Mouse (Mus musculus) splenic B cell, adult 2 months (primary cell): ENCODE measurements around the gene Ube2a.
A peak's percentile ranks its signal among the peaks of the same experiment; 100 is the strongest.
"Not testable (repeated sequence)": the region's sequence is repeated elsewhere in the genome, so short reads cannot be mapped to it uniquely, and the experiment has no call there.

Source experiments
- DNase-seq: peaks from one replicate; pipeline ENCODE4 v3.0.0-alpha.2; 2011; ENCODE audit warnings: low read depth, low spot score
- H3K27me3 ChIP-seq: 2 replicates; pipeline ENCODE4 v1.6.1; 2012; ENCODE audit warnings: mild to moderate bottlenecking, low read length, moderate library complexity, mixed read lengths; ENCODE audit not compliant: control insufficient read depth, poor library complexity, insufficient read depth, severe bottlenecking
- H3K36me3 ChIP-seq: 2 replicates; pipeline ENCODE4 v1.6.1; 2012; ENCODE audit warnings: mild to moderate bottlenecking, low read length, moderate library complexity, mixed read lengths; ENCODE audit not compliant: control insufficient read depth, poor library complexity, insufficient read depth, severe bottlenecking

The Ube2a gene

DNA sequence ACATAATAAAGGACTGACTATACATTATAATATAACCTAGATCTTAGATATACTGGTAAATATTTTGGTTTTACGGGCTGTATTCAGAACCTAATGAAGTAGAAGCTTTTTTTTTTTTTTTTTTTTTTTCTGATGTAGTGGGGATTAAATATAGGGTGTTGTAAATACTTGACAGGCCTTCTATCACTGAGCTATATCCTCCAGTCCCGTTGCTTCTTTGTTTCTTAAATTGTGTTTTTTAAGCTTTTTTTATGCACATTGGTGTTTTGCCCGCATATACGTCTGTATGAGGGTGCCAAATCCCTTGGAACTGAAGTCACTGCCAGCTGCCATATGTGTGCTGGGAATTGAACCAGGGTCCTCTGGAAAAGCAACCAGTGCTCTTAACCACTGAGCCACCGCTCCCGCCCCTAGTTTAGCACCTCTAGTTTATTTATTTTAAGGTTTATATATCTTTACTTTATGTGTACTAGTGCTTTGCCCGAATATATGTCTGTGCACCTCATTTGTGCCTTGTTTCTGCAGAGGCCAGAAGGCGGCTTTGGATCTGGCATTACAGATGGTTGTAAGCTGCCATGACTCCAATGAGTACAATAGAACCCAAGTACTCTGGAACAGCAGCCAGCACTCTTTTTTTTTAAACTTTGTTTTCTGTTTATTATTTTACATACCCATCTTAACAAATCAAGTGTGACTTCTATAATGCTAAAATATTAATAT is 8.9 kb upstream of the Ube2a start:
- Histone ChIP-seq H3K36me3 (no peaks in the 10 kb centered on the region), H3K27me3 (no peaks in the 10 kb centered on the region)
- DNase-seq = no peak

GRCm38 (mm10) chrX:36870372-36870771 is 3.3 kb upstream of the Ube2a start:
- Histone ChIP-seq H3K27me3 (no peaks in the 10 kb centered on the region), H3K36me3 (no peaks in the 10 kb centered on the region)
- DNase-seq = no peak

GRCm38 (mm10) chrX:36874178-36874696 is 537 bp downstream of the Ube2a start:
- no peaks in the 10 kb centered on the region for H3K27me3 ChIP-seq
- H3K36me3 ChIP-seq = no peaks in the 10 kb centered on the region
- DNase-seq = peak; percentile 91

DNA sequence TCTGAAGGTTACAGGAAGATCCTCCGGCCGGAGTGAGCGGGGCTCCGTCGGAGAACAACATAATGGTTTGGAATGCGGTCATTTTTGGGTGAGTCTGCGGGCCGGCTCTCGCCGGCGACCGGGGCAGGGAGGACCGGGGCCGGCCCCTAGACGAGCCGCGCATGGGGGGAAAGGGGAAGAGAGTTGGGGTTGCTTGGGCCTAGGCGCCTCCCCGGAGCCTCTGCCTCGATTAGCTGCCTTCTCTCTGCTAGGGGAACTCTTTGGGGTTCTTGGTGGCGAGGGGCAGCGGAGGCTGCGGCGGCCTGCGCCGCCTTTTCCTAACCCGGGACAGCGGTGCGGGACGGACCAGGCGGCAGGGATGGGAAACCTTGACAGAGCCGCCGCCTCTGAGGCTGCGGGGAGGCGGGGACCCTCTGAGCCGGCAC is 1.0 kb downstream of the Ube2a start:
- peak; percentile 38 for DNase-seq
- Histone ChIP-seq H3K36me3 (no peaks in the 10 kb centered on the region), H3K27me3 (no peaks in the 10 kb centered on the region)

GRCm38 (mm10) chrX:36884719-36885118 is 11.0 kb downstream of the Ube2a start:
- peak; percentile 41 for DNase-seq
- no peaks in the 10 kb centered on the region for H3K27me3 ChIP-seq
- H3K36me3 ChIP-seq = no peaks in the 10 kb centered on the region

- H3K27me3 ChIP-seq, H3K36me3 ChIP-seq: not testable (repeated sequence)
- peak; percentile 66 for DNase-seq
Measured at GRCm38 (mm10) chrX:36898931-36899330, 25.2 kb downstream of the Ube2a start.

- no peaks in the 10 kb centered on the region for H3K27me3 ChIP-seq
- no peaks in the 10 kb centered on the region for H3K36me3 ChIP-seq
- DNase-seq = no peak
Measured at GRCm38 (mm10) chrX:36901655-36902054, 28.0 kb downstream of the Ube2a start.

GRCm38 (mm10) chrX:36902321-36903114 is 28.8 kb downstream of the Ube2a start, which contains the start of gene Nkrf:
Gene Nkrf, minus strand, starts transcription at chrX:36902899.
- Histone ChIP-seq H3K27me3 (no peaks in the 10 kb centered on the region), H3K36me3 (no peaks in the 10 kb centered on the region)
- DNase-seq = peak; percentile 61

DNA sequence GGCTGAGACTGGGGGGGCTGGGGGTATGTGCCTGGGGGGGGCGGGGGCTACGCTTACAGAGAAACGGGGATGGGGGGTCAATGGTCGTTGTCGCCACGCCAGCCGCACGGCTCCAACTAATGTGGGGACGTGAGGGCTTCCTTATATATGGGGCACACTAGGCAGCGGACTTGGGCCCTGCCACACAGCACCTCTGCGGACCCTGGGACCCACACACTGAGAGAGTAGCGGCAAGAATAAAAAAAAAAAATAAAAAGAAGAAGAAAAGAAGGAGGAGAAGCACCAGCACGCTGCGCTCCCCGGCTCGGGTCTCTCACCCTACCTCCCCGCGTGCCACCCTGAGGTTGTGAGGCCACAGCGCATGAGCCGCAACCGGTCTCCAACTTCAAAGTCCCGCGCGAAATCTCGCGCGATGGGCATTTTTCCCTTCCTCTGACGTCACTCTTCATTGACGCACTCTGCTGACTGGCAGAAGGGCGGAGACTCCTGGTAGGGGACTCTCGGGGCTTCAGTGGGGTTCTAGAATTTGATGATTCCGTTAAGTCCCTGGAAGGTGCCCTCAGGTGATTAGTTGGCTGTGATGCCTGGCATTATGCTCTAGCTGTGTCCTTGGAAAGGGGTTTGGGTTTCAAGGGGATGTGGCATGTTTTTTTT is 29.5 kb downstream of the Ube2a start:
- no peaks in the 10 kb centered on the region for H3K36me3 ChIP-seq
- no peaks in the 10 kb centered on the region for H3K27me3 ChIP-seq
- peak; percentile 95 for DNase-seq

DNA sequence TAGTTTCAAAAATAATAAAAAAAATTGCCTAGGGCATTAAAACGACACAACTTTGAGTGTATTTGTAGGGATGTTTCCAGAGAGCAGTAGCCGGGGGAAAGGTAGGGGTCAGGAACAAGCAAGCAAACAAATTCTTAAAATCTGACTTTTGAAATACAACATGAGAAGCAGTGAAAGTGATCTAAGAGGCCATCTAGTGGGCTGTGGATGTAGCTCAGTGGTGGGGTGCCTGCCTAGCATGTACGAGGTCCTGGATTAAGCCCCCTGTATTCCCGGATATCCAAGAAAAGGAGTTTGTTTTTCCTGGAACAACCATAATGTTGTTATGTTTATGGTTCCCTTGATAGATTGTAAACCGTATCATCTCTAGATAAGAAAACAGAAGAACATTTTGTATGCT is 32.8 kb downstream of the Ube2a start:
- H3K27me3 ChIP-seq = no peaks in the 10 kb centered on the region
- no peaks in the 10 kb centered on the region for H3K36me3 ChIP-seq
- peak; percentile 26 for DNase-seq

- Histone ChIP-seq H3K36me3 (no peaks in the 10 kb centered on the region), H3K27me3 (no peaks in the 10 kb centered on the region)
- DNase-seq = peak; percentile 70
Measured at GRCm38 (mm10) chrX:36911343-36911742, 37.6 kb downstream of the Ube2a start.

DNA sequence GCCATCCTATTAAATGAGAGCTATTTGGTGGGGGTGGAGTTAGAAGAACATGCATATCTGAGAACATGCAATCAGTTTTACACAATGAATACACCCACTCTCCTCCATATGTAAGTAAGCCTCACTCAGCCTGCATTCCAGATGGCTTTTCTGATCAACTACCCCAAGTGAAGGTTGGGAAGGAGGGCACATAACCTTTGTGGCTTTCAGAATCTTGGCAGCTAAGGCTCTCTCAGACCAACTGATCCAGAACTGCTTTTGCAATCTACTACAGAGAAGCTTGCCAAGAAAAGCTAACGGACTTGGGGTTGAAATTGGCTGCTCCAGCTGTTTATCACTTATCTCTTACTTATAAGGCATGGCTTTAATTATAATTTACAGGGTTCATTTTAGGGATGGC is 44.0 kb downstream of the Ube2a start:
- H3K36me3 ChIP-seq = peaks cover 4% of the 10 kb centered on the region; the same call in 1 of the 2 replicates
- H3K27me3 ChIP-seq = no peaks in the 10 kb centered on the region
- no peak for DNase-seq

- Histone ChIP-seq H3K36me3 (peaks cover 4% of the 10 kb centered on the region; the same call in 1 of the 2 replicates), H3K27me3 (no peaks in the 10 kb centered on the region)
- DNase-seq = no peak
Measured at GRCm38 (mm10) chrX:36921346-36921745, 47.6 kb downstream of the Ube2a start.

GRCm38 (mm10) chrX:36928791-36929190 is 55.1 kb downstream of the Ube2a start:
- H3K27me3 ChIP-seq = no peaks in the 10 kb centered on the region
- DNase-seq = no peak
- peaks cover 2% of the 10 kb centered on the region; the same call in 1 of the 2 replicates for H3K36me3 ChIP-seq

GRCm38 (mm10) chrX:36929694-36930093 is 56.0 kb downstream of the Ube2a start:
- no peaks in the 10 kb centered on the region for H3K27me3 ChIP-seq
- H3K36me3 ChIP-seq = peaks cover 2% of the 10 kb centered on the region; the same call in 1 of the 2 replicates
- no peak for DNase-seq
